Mouse (Mus musculus) neural tube, embryonic 15.5 days (tissue): Measurements from ENCODE around the gene Ube2b. TPM values are rescaled to one million over a fixed set of nuclear protein-coding genes. Genes with fewer than 3 reads are reported as not detected.

ENCODE experiments used
- ATAC-seq: fragments of 200-750 bp; cut with Nextera tagmentation; 2 replicates; pipeline ENCODE4 v1.8.0; 2017; ENCODE audit warnings: mild to moderate bottlenecking, moderate TSS enrichment, moderate library complexity; ENCODE audit not compliant: low FRiP score
- H3K27ac ChIP-seq: fragments of 300-500 bp; sonication (generic); replicated peaks from 2 replicates; pipeline ENCODE4 v1.5.1; 2015; ENCODE audit warnings: mild to moderate bottlenecking, inconsistent platforms
- H3K27me3 ChIP-seq: fragments of 300-500 bp; sonication (generic); replicated peaks from 2 replicates; pipeline ENCODE4 v1.6.1; 2015; ENCODE audit warnings: inconsistent platforms
- H3K36me3 ChIP-seq: fragments of 300-500 bp; sonication (generic); 2 replicates; pipeline ENCODE4 v1.6.1; 2015; ENCODE audit warnings: inconsistent platforms
- H3K4me1 ChIP-seq: fragments of 300-500 bp; sonication (generic); 2 replicates; pipeline ENCODE4 v1.6.1; 2015; ENCODE audit warnings: inconsistent platforms
- H3K4me2 ChIP-seq: fragments of 300-500 bp; sonication (generic); 2 replicates; pipeline ENCODE4 v1.6.1; 2015; ENCODE audit warnings: inconsistent platforms, mild to moderate bottlenecking, moderate library complexity
- H3K4me3 ChIP-seq: fragments of 300-500 bp; sonication (generic); replicated peaks from 2 replicates; pipeline ENCODE4 v1.5.1; 2015; ENCODE audit warnings: mild to moderate bottlenecking, inconsistent platforms
- H3K9ac ChIP-seq: fragments of 300-500 bp; sonication (generic); replicated peaks from 2 replicates; pipeline ENCODE4 v1.6.1; 2015; ENCODE audit warnings: mild to moderate bottlenecking, inconsistent platforms
- H3K9me3 ChIP-seq: fragments of 300-500 bp; sonication (generic); replicated peaks from 2 replicates; pipeline ENCODE4 v1.6.1; 2016; ENCODE audit warnings: inconsistent platforms
- WGBS: fragments of 180-500 bp; shearing (Covaris S2); methylation state at CpG from one replicate; pipeline ENCODE4 v1.1.7; 2015; ENCODE audit warnings: mixed read lengths; 5-methylcytosine and 5-hydroxymethylcytosine counted together
- polyA plus RNA-seq: library from polyadenylated mRNA; unstranded; fragments of >200 nt; fragmentation: Nextera tagmentation; extraction: Ambion mirVana; gene quantifications from 2 replicates; pipeline ENCODE4 v1.2.1, GENCODE M21; 2015

The Ube2b gene
- polyA plus RNA-seq, 1 experiment from 2014 or later: 220 TPM

- WGBS: 93% methylated on average over 7 of the region's 7 CpGs
- no peaks in the 10 kb centered on the region for H3K9me3 ChIP-seq
- 0 out of 2 replicates have a peak, but pooled peaks cover 1% of the 10 kb centered on the region for H3K4me1 ChIP-seq
- H3K36me3 ChIP-seq: no peaks in the 10 kb centered on the region
- H3K4me3 ChIP-seq: no peak overlapping the region
- no peaks in the 10 kb centered on the region for H3K27me3 ChIP-seq
- no peak for ATAC-seq
- H3K4me2 ChIP-seq: no peak overlapping the region
- no peak overlapping the region for H3K9ac ChIP-seq
- H3K27ac ChIP-seq: no peak overlapping the region
Measured at GRCm38 (mm10) chr11:51962277-51962676, 38.3 kb downstream of the Ube2b start.

GRCm38 (mm10) chr11:51961761-51962160 is 38.8 kb downstream of the Ube2b start:
- H3K27me3 ChIP-seq: no peaks in the 10 kb centered on the region
- no peak for ATAC-seq
- H3K9me3 ChIP-seq: no peaks in the 10 kb centered on the region
- WGBS: 95% methylated on average over 8 of the region's 8 CpGs
- H3K4me3 ChIP-seq: no peak overlapping the region
- no peak overlapping the region for H3K9ac ChIP-seq
- H3K27ac ChIP-seq: no peak overlapping the region
- H3K36me3 ChIP-seq: no peaks in the 10 kb centered on the region
- no peak overlapping the region for H3K4me2 ChIP-seq
- no peaks in the 10 kb centered on the region for H3K4me1 ChIP-seq

GRCm38 (mm10) chr11:51960967-51961471 is 39.5 kb downstream of the Ube2b start:
- Histone ChIP-seq H3K9me3 (no peaks in the 10 kb centered on the region), H3K36me3 (no peaks in the 10 kb centered on the region), H3K4me1 (no peaks in the 10 kb centered on the region), H3K9ac (no peak overlapping the region), H3K27ac (no peak overlapping the region), H3K4me3 (no peak overlapping the region), H3K4me2 (no peak overlapping the region), H3K27me3 (no peaks in the 10 kb centered on the region)
- 60% methylated on average over 11 of the region's 11 CpGs for WGBS
- no peak for ATAC-seq

- Histone ChIP-seq H3K9me3 (no peaks in the 10 kb centered on the region), H3K4me2 (no peak overlapping the region), H3K27ac (no peak overlapping the region), H3K36me3 (no peaks in the 10 kb centered on the region), H3K4me1 (no peaks in the 10 kb centered on the region), H3K27me3 (no peaks in the 10 kb centered on the region), H3K9ac (no peak overlapping the region), H3K4me3 (no peak overlapping the region)
- 87% methylated on average over 4 of the region's 4 CpGs for WGBS
- no peak for ATAC-seq
Measured at GRCm38 (mm10) chr11:51960061-51960460, 40.5 kb downstream of the Ube2b start.

GRCm38 (mm10) chr11:51959511-51959910 is 41.1 kb downstream of the Ube2b start:
- Histone ChIP-seq H3K36me3 (no peaks in the 10 kb centered on the region), H3K4me2 (no peak overlapping the region), H3K9ac (no peak overlapping the region), H3K4me1 (no peaks in the 10 kb centered on the region), H3K27ac (no peak overlapping the region), H3K27me3 (no peaks in the 10 kb centered on the region), H3K4me3 (no peak overlapping the region), H3K9me3 (no peaks in the 10 kb centered on the region)
- ATAC-seq: no peak
- 82% methylated on average over 5 of the region's 5 CpGs for WGBS

- Histone ChIP-seq H3K4me2 (no peak overlapping the region), H3K9me3 (no peaks in the 10 kb centered on the region), H3K27ac (no peak overlapping the region), H3K27me3 (no peaks in the 10 kb centered on the region), H3K4me1 (no peaks in the 10 kb centered on the region), H3K4me3 (no peak overlapping the region), H3K9ac (no peak overlapping the region), H3K36me3 (no peaks in the 10 kb centered on the region)
- ATAC-seq: no peak
- 93% methylated on average over 4 of the region's 4 CpGs for WGBS
Measured at GRCm38 (mm10) chr11:51957760-51958159, 42.8 kb downstream of the Ube2b start.

GRCm38 (mm10) chr11:51956112-51956511 is 44.5 kb downstream of the Ube2b start:
- ATAC-seq: no peak
- WGBS: 82% methylated on average over 9 of the region's 9 CpGs
- Histone ChIP-seq H3K9me3 (no peaks in the 10 kb centered on the region), H3K4me1 (no peaks in the 10 kb centered on the region), H3K9ac (no peak overlapping the region), H3K27ac (no peak overlapping the region), H3K36me3 (no peaks in the 10 kb centered on the region), H3K27me3 (no peaks in the 10 kb centered on the region), H3K4me3 (no peak overlapping the region), H3K4me2 (no peak overlapping the region)

- Histone ChIP-seq H3K4me1 (no peaks in the 10 kb centered on the region), H3K27ac (no peak overlapping the region), H3K4me3 (no peak overlapping the region), H3K9ac (no peak overlapping the region), H3K27me3 (no peaks in the 10 kb centered on the region), H3K36me3 (no peaks in the 10 kb centered on the region), H3K9me3 (no peaks in the 10 kb centered on the region), H3K4me2 (no peak overlapping the region)
- no peak for ATAC-seq
- WGBS: 54% methylated on average over 5 of the region's 5 CpGs
Measured at GRCm38 (mm10) chr11:51951861-51952420, 48.6 kb downstream of the Ube2b start.

GRCm38 (mm10) chr11:51949919-51950318 is 50.6 kb downstream of the Ube2b start:
- Histone ChIP-seq H3K4me2 (no peak overlapping the region), H3K9ac (no peak overlapping the region), H3K4me1 (peaks cover 7% of the 10 kb centered on the region), H3K36me3 (no peaks in the 10 kb centered on the region), H3K27me3 (no peaks in the 10 kb centered on the region), H3K9me3 (no peaks in the 10 kb centered on the region), H3K4me3 (no peak overlapping the region), H3K27ac (no peak overlapping the region)
- no peak for ATAC-seq
- WGBS: 95% methylated on average over 9 of the region's 9 CpGs

- no peak overlapping the region for H3K4me2 ChIP-seq
- H3K4me1 ChIP-seq: peaks cover 7% of the 10 kb centered on the region
- WGBS: 80% methylated on average over 9 of the region's 9 CpGs
- H3K27ac ChIP-seq: no peak overlapping the region
- H3K4me3 ChIP-seq: no peak overlapping the region
- ATAC-seq: no peak
- no peaks in the 10 kb centered on the region for H3K36me3 ChIP-seq
- H3K27me3 ChIP-seq: no peaks in the 10 kb centered on the region
- no peak overlapping the region for H3K9ac ChIP-seq
- no peaks in the 10 kb centered on the region for H3K9me3 ChIP-seq
Measured at GRCm38 (mm10) chr11:51949155-51949840, 51.3 kb downstream of the Ube2b start.

GRCm38 (mm10) chr11:51946144-51946543 is 54.4 kb downstream of the Ube2b start:
- H3K27me3 ChIP-seq: no peaks in the 10 kb centered on the region
- no peaks in the 10 kb centered on the region for H3K9me3 ChIP-seq
- H3K4me1 ChIP-seq: peaks cover 22% of the 10 kb centered on the region
- 74% methylated on average over 6 of the region's 6 CpGs for WGBS
- no peak overlapping the region for H3K9ac ChIP-seq
- no peak overlapping the region for H3K27ac ChIP-seq
- no peak overlapping the region for H3K4me3 ChIP-seq
- ATAC-seq: no peak
- H3K36me3 ChIP-seq: no peaks in the 10 kb centered on the region
- no peak overlapping the region for H3K4me2 ChIP-seq

GRCm38 (mm10) chr11:51945548-51945947 is 55.0 kb downstream of the Ube2b start:
- Histone ChIP-seq H3K27me3 (no peaks in the 10 kb centered on the region), H3K9me3 (no peaks in the 10 kb centered on the region), H3K4me2 (no peak overlapping the region), H3K9ac (no peak overlapping the region), H3K36me3 (no peaks in the 10 kb centered on the region), H3K27ac (no peak overlapping the region), H3K4me1 (peaks cover 22% of the 10 kb centered on the region), H3K4me3 (no peak overlapping the region)
- no peak for ATAC-seq
- 23% methylated on average over 8 of the region's 8 CpGs for WGBS
